Mouse (Mus musculus) myocyte (in vitro differentiated cells): ENCODE data around the gene Wdr35.

Experiments
- CEBPB ChIP-seq: IDR thresholded peaks from 2 replicates; pipeline ENCODE4 v1.6.1; 2011; ENCODE audit warnings: mild to moderate bottlenecking, moderate library complexity; ENCODE audit not compliant: poor library complexity, insufficient read depth, severe bottlenecking
- E2F4 ChIP-seq: IDR thresholded peaks from one replicate; pipeline ENCODE4 v1.6.1; 2011; ENCODE audit warnings: mild to moderate bottlenecking, control low read depth, moderate library complexity; ENCODE audit not compliant: insufficient read depth
- MAX ChIP-seq: IDR thresholded peaks from one replicate; pipeline ENCODE4 v1.6.1; 2011; ENCODE audit warnings: low read depth, mild to moderate bottlenecking, control low read depth
- MYOD1 ChIP-seq, 3 experiments: IDR thresholded peaks; one replicate each; pipeline ENCODE4 v1.6.1; 2011; ENCODE audit warnings: control low read depth in 2 of 3, low read depth in 2 of 3, mild to moderate bottlenecking in 2 of 3, moderate library complexity in 1 of 3; ENCODE audit not compliant: insufficient read length in 2 of 3, control insufficient read depth in 1 of 3
- MYOG ChIP-seq, 3 experiments: IDR thresholded peaks; one replicate each; pipeline ENCODE4 v1.6.1; 2011; ENCODE audit warnings: control low read depth in 2 of 3, low read depth in 2 of 3, mild to moderate bottlenecking in 2 of 3; ENCODE audit not compliant: insufficient read length in 2 of 3, control insufficient read depth in 1 of 3, insufficient read depth in 1 of 3
- POLR2A ChIP-seq: IDR thresholded peaks from one replicate; pipeline ENCODE4 v1.6.1; 2011; ENCODE audit warnings: low read depth, mild to moderate bottlenecking, control low read depth, moderate library complexity; ENCODE audit not compliant: insufficient read length
- POLR2AphosphoS2 ChIP-seq: IDR thresholded peaks from one replicate; pipeline ENCODE4 v1.6.1; 2011; ENCODE audit warnings: low read depth, control low read depth; ENCODE audit not compliant: insufficient read length
- REST ChIP-seq: IDR thresholded peaks from one replicate; pipeline ENCODE4 v1.6.1; 2011; ENCODE audit warnings: mild to moderate bottlenecking, control low read depth, moderate library complexity; ENCODE audit not compliant: insufficient read depth, insufficient read length
- SRF ChIP-seq: IDR thresholded peaks from one replicate; pipeline ENCODE4 v1.6.1; 2011; ENCODE audit warnings: low read depth; ENCODE audit not compliant: control insufficient read depth, insufficient read length
- TCF12 ChIP-seq: IDR thresholded peaks from one replicate; pipeline ENCODE4 v1.6.1; 2011; ENCODE audit warnings: mild to moderate bottlenecking, control low read depth; ENCODE audit not compliant: poor library complexity, insufficient read depth, severe bottlenecking
- USF1 ChIP-seq: IDR thresholded peaks from one replicate; pipeline ENCODE4 v1.6.1; 2011; ENCODE audit warnings: low read depth, mild to moderate bottlenecking, control low read depth, moderate library complexity

DNA sequence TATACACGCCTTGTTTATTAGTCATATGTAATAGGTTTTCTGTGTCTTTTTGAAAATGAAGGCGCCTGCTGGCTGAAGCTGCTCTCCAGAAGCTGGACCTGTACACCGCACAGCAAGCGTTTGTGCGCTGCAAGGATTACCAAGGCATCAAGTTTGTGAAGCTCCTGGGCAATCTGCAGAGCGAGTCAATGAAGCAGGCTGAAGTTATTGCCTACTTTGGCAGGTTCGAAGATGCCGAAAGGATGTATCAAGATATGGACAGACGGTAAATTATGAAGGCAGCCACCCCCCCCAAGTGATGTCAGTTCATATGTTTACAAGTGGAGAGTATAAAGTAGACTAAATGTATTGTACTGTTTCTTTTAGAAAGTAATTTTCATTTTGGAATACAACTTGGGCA, 42.7 kb downstream of the Wdr35 start:
- TF ChIP-seq USF1 (no peak), POLR2AphosphoS2 (no peak), POLR2A (no peak), CEBPB (no peak), MYOD1 (IDR thresholded peaks at IDR 0.05; ENCODE audit: control insufficient read depth in 1 of 3, insufficient read length in 2 of 3, low read depth in 2 of 3) (no peak), TCF12 (no peak), MAX (no peak), E2F4 (no peak), MYOG (IDR thresholded peaks at IDR 0.05; ENCODE audit: control insufficient read depth in 1 of 3, insufficient read depth in 1 of 3, insufficient read length in 2 of 3, low read depth in 2 of 3) (no peak), SRF (no peak), REST (no peak)
